Mouse (Mus musculus) kidney, adult 9 months (tissue): ENCODE data around the gene Mios.

Experiments
- DNase-seq: peaks from one replicate; pipeline ENCODE4 v3.0.0; 2022

The Mios gene

GRCm38 (mm10) chr6:8283255-8283654 is 74.2 kb downstream of the Mios start:
- DNase-seq = no peak

- DNase-seq = no peak
Measured at GRCm38 (mm10) chr6:8285401-8285960, 76.5 kb downstream of the Mios start.
